Mouse (Mus musculus): ENCODE results near the gene Rpp25l. TPM values are rescaled to one million over a fixed set of nuclear protein-coding genes. Genes with fewer than 3 reads are reported as not detected.
"Not testable (repeated sequence)": the region's sequence is repeated elsewhere in the genome, so short reads cannot be mapped to it uniquely, and the experiment has no call there.

Gene Rpp25l
- polyA plus RNA-seq, 1 experiment from 2014 or later = 51.6 TPM

DNA sequence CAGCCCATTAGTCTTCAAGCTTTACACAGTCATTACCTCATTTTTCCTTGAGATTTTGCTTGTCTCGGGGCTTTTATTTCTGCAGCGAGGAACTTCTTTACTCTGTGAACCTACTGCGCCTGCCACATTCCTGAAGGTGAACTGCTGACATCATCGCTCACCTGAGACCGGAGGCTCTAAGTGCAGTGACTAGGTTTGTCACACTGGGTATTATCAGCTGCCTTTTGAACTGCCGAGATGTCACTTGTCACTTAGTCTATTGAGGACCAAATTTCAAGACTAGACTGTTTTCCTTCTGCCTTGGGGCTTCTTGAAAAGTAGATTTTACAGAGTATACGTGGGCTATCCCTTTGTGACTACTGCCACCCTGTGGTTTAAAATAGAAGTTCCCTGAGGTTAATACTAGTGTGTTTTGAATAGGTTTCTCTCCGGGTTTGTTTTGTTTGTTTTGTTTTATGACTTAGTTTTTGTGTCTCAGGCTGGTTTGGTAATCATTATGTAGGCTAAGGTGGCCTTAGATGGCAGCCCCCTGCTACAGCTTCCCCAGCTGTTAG is 5.1 kb downstream of the Rpp25l start:
- H3K27ac ChIP-seq (ENCODE audit: low read depth, low read length) = no peak overlapping the region
- 32% methylated on average over 8 of the region's 8 CpGs for WGBS (ENCODE audit: insufficient replicate concordance)
- H3K4me1 ChIP-seq (ENCODE audit: control insufficient read depth, insufficient read depth, low read length) = peaks cover 12% of the 10 kb centered on the region
- no peaks in the 10 kb centered on the region for H3K9me3 ChIP-seq (replicated peaks; ENCODE audit: control insufficient read depth, low read length)
- peaks cover 28% of the 10 kb centered on the region for H3K27me3 ChIP-seq (ENCODE audit: control insufficient read depth, insufficient read depth, low read length)
- no peak overlapping the region for H3K4me2 ChIP-seq
- H3K9ac ChIP-seq (ENCODE audit: low read depth, low read length) = no peak overlapping the region
- H3K36me3 ChIP-seq (ENCODE audit: control insufficient read depth, insufficient read depth, low read length) = no peaks in the 10 kb centered on the region
- H3K4me3 ChIP-seq (ENCODE audit: low read depth, low read length) = no peak overlapping the region
- ATAC-seq (replicated peaks; ENCODE audit: insufficient number of reproducible peaks, low FRiP score, low TSS enrichment) = no peak

DNA sequence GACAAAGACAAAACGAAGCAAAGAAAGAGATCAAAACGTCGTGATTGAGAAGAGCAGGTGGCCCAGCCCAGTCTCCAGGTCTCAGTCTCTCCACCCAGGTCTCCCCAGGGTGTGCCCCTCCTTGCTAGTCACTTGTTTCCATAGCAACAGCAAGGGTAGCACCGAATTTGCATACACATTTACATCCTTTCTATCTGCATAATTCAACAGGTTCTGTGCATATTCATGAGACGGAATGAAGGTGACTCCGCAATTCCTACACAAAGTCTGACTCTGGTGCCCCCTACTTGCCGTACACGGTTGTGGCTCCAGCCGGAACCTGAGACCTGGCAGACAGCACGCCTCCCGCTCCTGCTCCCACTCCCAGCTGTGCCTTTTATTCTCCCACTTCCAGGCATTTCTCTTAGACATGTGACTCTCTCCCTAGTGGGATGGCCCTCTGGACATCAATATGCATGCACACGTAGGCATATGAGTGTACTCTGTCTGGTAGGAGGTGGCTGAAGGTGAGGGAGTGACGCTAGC is 6.3 kb downstream of the Rpp25l start:
- H3K9ac ChIP-seq (ENCODE audit: low read depth, low read length) = no peak overlapping the region
- H3K27ac ChIP-seq (ENCODE audit: low read depth, low read length) = no peak overlapping the region
- H3K36me3 ChIP-seq (ENCODE audit: control insufficient read depth, insufficient read depth, low read length) = no peaks in the 10 kb centered on the region
- no peak overlapping the region for H3K4me3 ChIP-seq (ENCODE audit: low read depth, low read length)
- H3K4me2 ChIP-seq = peak overlapping the region; percentile 43
- peaks cover 6% of the 10 kb centered on the region for H3K4me1 ChIP-seq (ENCODE audit: control insufficient read depth, insufficient read depth, low read length)
- WGBS (ENCODE audit: insufficient replicate concordance) = 4% methylated on average over 13 of the region's 13 CpGs
- no peak for ATAC-seq (replicated peaks; ENCODE audit: insufficient number of reproducible peaks, low FRiP score, low TSS enrichment)
- no peaks in the 10 kb centered on the region for H3K9me3 ChIP-seq (replicated peaks; ENCODE audit: control insufficient read depth, low read length)
- H3K27me3 ChIP-seq (ENCODE audit: control insufficient read depth, insufficient read depth, low read length) = peaks cover 28% of the 10 kb centered on the region

DNA sequence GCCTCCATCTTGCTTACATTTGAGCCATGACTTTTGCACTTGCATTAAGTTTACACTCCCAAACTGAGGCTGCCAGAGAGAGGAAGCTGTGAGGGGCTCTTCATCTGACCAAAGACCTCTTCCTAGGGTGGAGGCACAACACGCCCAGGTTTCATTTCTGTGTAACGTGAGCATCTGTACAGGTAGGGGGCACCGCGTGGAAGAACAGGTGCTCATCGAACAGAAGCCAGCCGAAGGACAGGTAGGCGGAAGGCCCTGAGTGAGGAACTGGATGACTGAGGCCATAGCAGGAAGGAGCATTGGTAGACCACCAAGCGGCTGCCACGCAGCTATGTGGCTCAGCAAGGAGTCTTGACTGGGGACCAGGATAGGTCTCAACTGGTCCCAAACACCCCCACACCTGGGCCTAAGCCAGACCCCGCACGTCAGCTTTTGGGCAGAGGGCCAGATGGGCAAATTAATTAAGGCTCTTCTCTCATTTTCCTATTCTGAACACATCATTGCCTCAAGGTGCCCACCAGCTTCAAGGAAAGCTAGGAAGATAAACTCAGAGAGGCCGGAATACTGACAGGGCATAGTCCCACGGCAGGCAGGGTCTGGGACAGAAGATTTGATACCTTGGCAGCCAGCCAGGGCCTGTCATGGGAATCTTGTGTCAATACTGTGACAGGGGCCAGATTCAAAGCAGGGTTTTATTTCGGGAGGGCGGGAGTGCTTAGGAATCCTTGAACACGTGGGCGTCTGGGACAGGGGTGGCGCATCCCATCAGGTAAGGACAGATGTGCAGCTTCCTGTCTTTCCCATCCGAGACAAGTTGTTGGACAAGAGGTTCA is 7.2 kb downstream of the Rpp25l start:
- Histone ChIP-seq H3K4me3 (ENCODE audit: low read depth, low read length) (no peak overlapping the region), H3K9ac (ENCODE audit: low read depth, low read length) (no peak overlapping the region), H3K4me2 (no peak overlapping the region), H3K36me3 (ENCODE audit: control insufficient read depth, insufficient read depth, low read length) (no peaks in the 10 kb centered on the region), H3K27me3 (ENCODE audit: control insufficient read depth, insufficient read depth, low read length) (peaks cover 28% of the 10 kb centered on the region), H3K27ac (ENCODE audit: low read depth, low read length) (no peak overlapping the region), H3K4me1 (ENCODE audit: control insufficient read depth, insufficient read depth, low read length) (0 out of 2 replicates have a peak, but pooled peaks cover 2% of the 10 kb centered on the region), H3K9me3 (replicated peaks; ENCODE audit: control insufficient read depth, low read length) (no peaks in the 10 kb centered on the region)
- 59% methylated on average over 19 of the region's 19 CpGs for WGBS (ENCODE audit: insufficient replicate concordance)
- ATAC-seq (replicated peaks; ENCODE audit: insufficient number of reproducible peaks, low FRiP score, low TSS enrichment) = no peak; the same call in 1 of the 2 replicates

- Histone ChIP-seq H3K9ac (ENCODE audit: low read depth, low read length) (no peak overlapping the region), H3K36me3 (ENCODE audit: control insufficient read depth, insufficient read depth, low read length) (no peaks in the 10 kb centered on the region), H3K9me3 (replicated peaks; ENCODE audit: control insufficient read depth, low read length) (no peaks in the 10 kb centered on the region), H3K27me3 (ENCODE audit: control insufficient read depth, insufficient read depth, low read length) (peaks cover 28% of the 10 kb centered on the region), H3K4me2 (no peak overlapping the region), H3K4me3 (ENCODE audit: low read depth, low read length) (no peak overlapping the region), H3K27ac (ENCODE audit: low read depth, low read length) (no peak overlapping the region), H3K4me1 (ENCODE audit: control insufficient read depth, insufficient read depth, low read length) (0 out of 2 replicates have a peak, but pooled peaks cover 2% of the 10 kb centered on the region)
- ATAC-seq (replicated peaks; ENCODE audit: insufficient number of reproducible peaks, low FRiP score, low TSS enrichment) = no peak
- WGBS (ENCODE audit: insufficient replicate concordance) = 2% methylated on average over 5 of the region's 5 CpGs
Measured at GRCm38 (mm10) chr4:41704651-41705050, 8.7 kb downstream of the Rpp25l start.

DNA sequence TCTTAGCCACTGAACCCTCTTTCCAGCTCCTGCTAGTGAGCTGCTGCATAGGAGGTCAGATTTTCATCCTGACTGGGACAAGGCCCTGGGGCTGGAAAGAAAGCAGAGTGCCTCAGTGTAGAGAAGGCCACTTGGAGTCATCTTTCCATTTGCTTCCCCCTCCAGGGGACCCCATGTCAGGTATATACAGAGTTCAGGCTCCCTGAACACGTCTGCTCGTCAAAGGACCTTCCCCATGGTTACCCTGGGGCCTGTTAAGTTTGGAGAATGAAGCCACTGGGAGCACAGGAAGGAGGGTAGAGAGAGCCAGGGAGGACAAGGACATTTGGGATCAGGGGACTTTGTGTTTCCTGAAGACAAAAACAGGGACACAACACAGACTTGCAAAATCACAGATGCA is 11.1 kb downstream of the Rpp25l start:
- H3K4me3 ChIP-seq (ENCODE audit: low read depth, low read length); H3K9me3 ChIP-seq (replicated peaks; ENCODE audit: control insufficient read depth, low read length); H3K27ac ChIP-seq (ENCODE audit: low read depth, low read length); ATAC-seq (replicated peaks; ENCODE audit: insufficient number of reproducible peaks, low FRiP score, low TSS enrichment); H3K36me3 ChIP-seq (ENCODE audit: control insufficient read depth, insufficient read depth, low read length); H3K4me2 ChIP-seq; H3K4me1 ChIP-seq (ENCODE audit: control insufficient read depth, insufficient read depth, low read length); H3K9ac ChIP-seq (ENCODE audit: low read depth, low read length): not testable (repeated sequence)
- WGBS (ENCODE audit: insufficient replicate concordance) = 54% methylated on average over 2 of the region's 2 CpGs
- H3K27me3 ChIP-seq (ENCODE audit: control insufficient read depth, insufficient read depth, low read length) = peaks cover 25% of the 10 kb centered on the region

DNA sequence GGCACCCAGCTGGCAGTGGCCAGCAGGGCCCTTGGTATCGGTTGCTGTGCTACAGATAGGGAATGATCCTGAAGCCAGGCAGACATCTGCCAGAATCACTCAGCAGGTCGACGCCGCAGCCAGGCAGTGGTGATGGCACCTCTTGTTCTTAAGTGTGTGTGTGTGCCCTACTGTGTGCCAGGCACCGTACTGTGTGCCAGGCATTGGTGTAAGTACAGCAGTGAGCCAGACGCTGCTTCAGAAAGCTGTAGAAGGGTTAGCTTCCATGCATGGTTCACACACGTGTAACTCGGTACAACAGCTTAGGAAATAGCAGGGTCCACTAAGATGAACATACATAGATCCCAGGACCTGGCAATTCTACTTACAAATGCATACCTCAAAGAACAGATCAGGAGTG is 13.1 kb downstream of the Rpp25l start:
- H3K27me3 ChIP-seq (ENCODE audit: control insufficient read depth, insufficient read depth, low read length); H3K4me1 ChIP-seq (ENCODE audit: control insufficient read depth, insufficient read depth, low read length); H3K9me3 ChIP-seq (replicated peaks; ENCODE audit: control insufficient read depth, low read length); H3K9ac ChIP-seq (ENCODE audit: low read depth, low read length); H3K27ac ChIP-seq (ENCODE audit: low read depth, low read length); H3K4me3 ChIP-seq (ENCODE audit: low read depth, low read length); H3K4me2 ChIP-seq; H3K36me3 ChIP-seq (ENCODE audit: control insufficient read depth, insufficient read depth, low read length); ATAC-seq (replicated peaks; ENCODE audit: insufficient number of reproducible peaks, low FRiP score, low TSS enrichment): not testable (repeated sequence)
- 66% methylated on average over 5 of the region's 8 CpGs for WGBS (ENCODE audit: insufficient replicate concordance)

DNA sequence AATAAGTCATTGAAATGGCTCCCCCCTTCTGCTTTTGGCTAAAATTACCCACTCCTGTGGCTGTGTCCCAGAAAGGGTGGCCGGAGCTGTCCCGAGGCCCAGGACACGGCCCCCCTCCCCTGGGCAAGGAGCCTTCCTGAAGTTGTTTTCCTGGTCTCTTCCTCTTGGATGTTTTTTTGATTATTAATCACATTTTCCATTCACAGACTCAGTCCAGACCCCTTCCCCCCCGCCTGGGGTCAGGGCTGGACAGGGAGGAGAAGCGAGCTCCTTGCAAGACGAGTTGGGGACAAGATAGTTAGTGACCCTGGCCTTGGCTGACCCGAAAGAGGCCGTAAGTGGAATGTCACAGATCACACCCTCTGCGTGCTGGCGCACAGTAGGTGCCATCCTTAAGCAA is 13.6 kb downstream of the Rpp25l start, which contains the start of gene Il11ra1:
TSS of gene Il11ra1 (plus strand) at position 207 of the 400 bp plus-strand sequence.
- H3K36me3 ChIP-seq (ENCODE audit: control insufficient read depth, insufficient read depth, low read length); H3K4me3 ChIP-seq (ENCODE audit: low read depth, low read length); ATAC-seq (replicated peaks; ENCODE audit: insufficient number of reproducible peaks, low FRiP score, low TSS enrichment); H3K9me3 ChIP-seq (replicated peaks; ENCODE audit: control insufficient read depth, low read length); H3K9ac ChIP-seq (ENCODE audit: low read depth, low read length); H3K27me3 ChIP-seq (ENCODE audit: control insufficient read depth, insufficient read depth, low read length); H3K4me1 ChIP-seq (ENCODE audit: control insufficient read depth, insufficient read depth, low read length); H3K27ac ChIP-seq (ENCODE audit: low read depth, low read length); H3K4me2 ChIP-seq: not testable (repeated sequence)
- 70% methylated on average over 9 of the region's 10 CpGs for WGBS (ENCODE audit: insufficient replicate concordance)

DNA sequence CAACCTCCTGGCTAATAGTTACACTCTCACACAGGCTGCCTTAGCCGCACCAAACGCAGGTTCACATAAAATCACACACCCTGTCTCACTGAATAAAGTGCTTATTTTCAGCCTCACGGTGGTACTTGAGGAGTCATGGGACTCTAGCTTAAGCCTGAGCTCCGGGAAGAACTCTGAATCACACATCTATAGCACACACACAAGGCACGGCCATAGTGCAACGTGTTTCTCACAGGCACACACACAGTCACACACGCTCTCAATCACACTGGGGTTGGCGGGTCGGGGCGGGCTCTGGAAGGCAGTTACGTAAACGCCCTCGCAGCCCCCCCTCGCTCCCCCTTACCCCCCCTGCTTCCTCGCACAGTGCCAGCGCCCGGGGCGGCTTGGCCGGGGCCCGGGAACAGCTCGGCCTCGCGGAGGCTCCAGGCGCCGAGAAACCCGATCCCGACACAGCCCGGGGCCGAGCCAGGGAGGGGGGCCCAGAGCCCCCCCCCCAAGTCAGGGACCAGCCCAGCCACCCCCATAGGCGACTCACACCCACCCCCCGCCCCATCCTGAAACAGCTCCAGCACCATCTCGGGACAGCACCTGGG is 14.8 kb downstream of the Rpp25l start:
- H3K4me3 ChIP-seq (ENCODE audit: low read depth, low read length); H3K9me3 ChIP-seq (replicated peaks; ENCODE audit: control insufficient read depth, low read length); H3K4me1 ChIP-seq (ENCODE audit: control insufficient read depth, insufficient read depth, low read length); H3K9ac ChIP-seq (ENCODE audit: low read depth, low read length); ATAC-seq (replicated peaks; ENCODE audit: insufficient number of reproducible peaks, low FRiP score, low TSS enrichment); H3K27me3 ChIP-seq (ENCODE audit: control insufficient read depth, insufficient read depth, low read length); H3K36me3 ChIP-seq (ENCODE audit: control insufficient read depth, insufficient read depth, low read length); H3K27ac ChIP-seq (ENCODE audit: low read depth, low read length): not testable (repeated sequence)
- H3K4me2 ChIP-seq = peak overlapping the region; percentile 34
- 9% methylated on average over 19 of the region's 32 CpGs for WGBS (ENCODE audit: insufficient replicate concordance)

Data from heart, embryonic 11.5 days (tissue).